Mouse (Mus musculus): Measurements from ENCODE around the gene Gm14597.
A peak's percentile ranks its signal among the peaks of the same experiment; 100 is the strongest.
"Not testable (repeated sequence)": the region's sequence is repeated elsewhere in the genome, so short reads cannot be mapped to it uniquely, and the experiment has no call there.

Gene Gm14597

GRCm38 (mm10) chrX:53608879-53609278 is at the start of gene Gm14597:
Gm14597 (minus strand) TSS chrX:53608979.
- DNase-seq: not testable (repeated sequence)

- DNase-seq: not testable (repeated sequence)
These were observed 44.1 kb upstream of the Gm14597 start for GRCm38 (mm10) chrX:53652917-53653316.

GRCm38 (mm10) chrX:53645885-53646284 is 37.1 kb upstream of the Gm14597 start:
- DNase-seq: no peak

- peak; percentile 81 to 89 for DNase-seq
These were observed 34.5 kb upstream of the Gm14597 start, which contains the start of gene Rtl8a for GRCm38 (mm10) chrX:53642980-53643961. Rtl8a (minus strand) TSS chrX:53643682.

- peak; percentile 6 to 27 for DNase-seq
These were observed 33.8 kb upstream of the Gm14597 start for GRCm38 (mm10) chrX:53642604-53642979.

- DNase-seq: not testable (repeated sequence)
These were observed 29.3 kb upstream of the Gm14597 start for GRCm38 (mm10) chrX:53638107-53638506.

- not testable (repeated sequence) for DNase-seq
These were observed 2.6 kb upstream of the Gm14597 start for GRCm38 (mm10) chrX:53611395-53611794.

GRCm38 (mm10) chrX:53610571-53610970 is 1.8 kb upstream of the Gm14597 start:
- DNase-seq: peak; percentile 45 to 78

- DNase-seq: peak; percentile 41 to 55
These were observed 511 bp downstream of the Gm14597 start for GRCm38 (mm10) chrX:53608122-53608813.

- peak; percentile 71 to 82 for DNase-seq
These were observed 1.3 kb downstream of the Gm14597 start, which contains the start of gene Rtl8c for GRCm38 (mm10) chrX:53607242-53608121. Rtl8c (plus strand) TSS chrX:53608032.

- not testable (repeated sequence) for DNase-seq
These were observed 2.6 kb downstream of the Gm14597 start for GRCm38 (mm10) chrX:53606176-53606575.

GRCm38 (mm10) chrX:53599993-53600392 is 8.8 kb downstream of the Gm14597 start:
- DNase-seq: peak; percentile 64 to 78

- DNase-seq: not testable (repeated sequence)
These were observed 25.4 kb downstream of the Gm14597 start for GRCm38 (mm10) chrX:53583404-53583803.

- DNase-seq: not testable (repeated sequence)
These were observed 27.4 kb downstream of the Gm14597 start for GRCm38 (mm10) chrX:53581407-53581806.

- no peak for DNase-seq
These were observed 29.5 kb downstream of the Gm14597 start for GRCm38 (mm10) chrX:53579311-53579710.

Measured in cerebellum, postnatal 25 days (tissue).